Mouse (Mus musculus) neutrophil, adult 5-6 weeks (primary cell): ENCODE data around the gene Foxred1. TPM values are rescaled to one million over a fixed set of nuclear protein-coding genes. Genes with fewer than 3 reads are reported as not detected.

ENCODE experiments used
- ATAC-seq: fragments of 151-379, 151-347 bp; 2 replicates; pipeline ENCODE4 v1.8.0; 2017; ENCODE audit warnings: mild to moderate bottlenecking, moderate TSS enrichment; ENCODE audit not compliant: insufficient number of reproducible peaks, poor library complexity, low FRiP score, severe bottlenecking; ENCODE audit errors: extremely low read depth
- total RNA-seq: library from RNA; stranded (forward); fragments of 200-1000 nt; gene quantifications from 2 replicates; pipeline ENCODE4 v1.2.3, GENCODE M21; 2017

The Foxred1 gene
- total RNA-seq, 1 experiment from 2014 or later: 42.9 TPM

- ATAC-seq: no peak
Observed at GRCm38 (mm10) chr9:35161721-35162120, 49.1 kb downstream of the Foxred1 start.

DNA sequence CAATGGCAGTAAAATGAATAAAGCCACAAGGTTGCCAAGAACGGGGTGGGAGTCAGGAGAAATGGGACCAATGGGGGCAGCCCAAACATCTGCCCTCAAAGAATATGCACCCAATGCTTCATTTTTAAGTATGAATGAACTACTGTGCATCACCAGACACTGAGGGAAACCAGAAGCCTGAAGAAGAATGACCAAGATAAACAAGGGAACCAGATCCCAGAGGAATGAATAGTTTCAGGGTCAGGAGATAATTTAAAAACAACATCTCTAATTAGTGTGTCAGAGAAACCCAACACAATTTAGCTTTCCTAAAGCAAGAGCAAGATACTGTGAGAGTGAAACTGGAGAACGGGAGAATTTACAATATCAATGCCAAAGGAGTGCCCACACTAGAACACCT lies 50.2 kb downstream of the Foxred1 start:
- ATAC-seq: no peak

DNA sequence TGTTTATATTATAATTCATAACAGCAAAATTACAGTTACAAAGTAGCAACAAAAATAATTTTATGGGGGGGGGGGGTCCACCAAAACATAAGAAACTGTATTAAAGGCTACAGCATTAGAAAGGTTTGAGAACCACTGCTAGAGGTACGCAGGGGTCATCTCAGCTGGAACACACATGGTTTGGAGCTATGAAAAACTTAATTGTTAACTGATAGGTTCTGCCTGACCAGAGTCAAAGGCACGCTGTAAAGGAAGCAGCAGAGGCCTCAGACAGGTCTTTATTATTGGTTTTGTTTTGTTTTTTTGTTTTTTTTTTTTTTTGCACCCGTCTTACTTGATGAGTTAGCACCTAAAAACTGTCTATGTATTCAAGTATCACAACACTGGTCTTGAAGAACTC lies 52.4 kb downstream of the Foxred1 start:
- ATAC-seq: no peak

- ATAC-seq: no peak
Observed at GRCm38 (mm10) chr9:35156862-35157261, 54.0 kb downstream of the Foxred1 start.

DNA sequence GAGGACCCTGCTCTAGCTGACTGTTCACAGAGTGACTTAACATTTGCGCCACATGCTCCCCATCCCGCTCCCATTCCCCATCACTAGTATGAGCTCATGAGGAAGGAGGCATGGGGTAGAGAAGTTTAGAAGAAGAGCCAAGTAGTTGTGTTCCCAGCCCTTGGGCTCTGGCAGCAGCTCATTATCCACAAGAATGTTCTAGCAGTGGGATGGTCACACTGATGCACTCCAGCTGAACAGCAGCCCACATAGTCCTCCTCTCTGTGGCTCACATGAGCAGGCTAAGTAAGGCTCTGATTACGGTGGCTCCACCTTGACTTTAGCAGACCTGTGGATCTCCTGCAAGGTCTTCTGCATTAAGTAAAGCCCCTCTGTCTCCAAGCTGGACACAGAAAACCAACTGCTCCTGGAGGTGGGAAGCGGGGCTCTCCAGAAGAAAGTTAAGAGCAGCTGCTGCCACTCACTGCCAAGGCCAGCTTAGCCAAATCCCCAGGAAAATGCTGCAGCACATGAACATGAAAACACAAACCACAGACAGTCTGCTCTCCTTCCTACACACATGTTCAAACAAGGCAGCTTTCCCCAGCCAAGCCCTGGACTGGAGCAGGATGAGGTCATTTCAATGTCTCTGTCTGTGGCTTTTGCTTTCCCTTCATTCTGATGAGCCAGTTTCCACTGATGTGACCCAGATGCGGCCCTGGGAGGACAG lies 54.7 kb downstream of the Foxred1 start:
- ATAC-seq: no peak

Other genes with a start within 250 kb of the Foxred1 start
- 77.2 and 78.0 TPM in 2 replicates for gene St3gal4, start 91.8 kb downstream of the Foxred1 start, total RNA-seq
- 22.2 and 22.9 TPM in 2 replicates for gene Dcps, start 35.0 kb downstream of the Foxred1 start, total RNA-seq
- 61.0 and 63.5 TPM in 2 replicates for gene Srpr, start 10.9 kb downstream of the Foxred1 start, total RNA-seq
- gene Tirap, start 10.8 kb downstream of the Foxred1 start, total RNA-seq: 31.7 and 39.9 TPM in 2 replicates
- 18.7 and 20.9 TPM in 2 replicates for gene Fam118b, start 56.8 kb upstream of the Foxred1 start, total RNA-seq
- gene Rpusd4, start 56.8 kb upstream of the Foxred1 start, total RNA-seq: 17.8 and 21.1 TPM in 2 replicates
- gene Cdon, start 210.1 kb upstream of the Foxred1 start, total RNA-seq: 2.6 and 2.7 TPM in 2 replicates